Mouse (Mus musculus): Measurements from ENCODE around the gene Zfp189. TPM values are rescaled to one million over a fixed set of nuclear protein-coding genes. Genes with fewer than 3 reads are reported as not detected.
"Not testable (repeated sequence)": the region's sequence is repeated elsewhere in the genome, so short reads cannot be mapped to it uniquely, and the experiment has no call there.

The Zfp189 gene
- polyA plus RNA-seq, 1 experiment from 2014 or later: 11.6 TPM

DNA sequence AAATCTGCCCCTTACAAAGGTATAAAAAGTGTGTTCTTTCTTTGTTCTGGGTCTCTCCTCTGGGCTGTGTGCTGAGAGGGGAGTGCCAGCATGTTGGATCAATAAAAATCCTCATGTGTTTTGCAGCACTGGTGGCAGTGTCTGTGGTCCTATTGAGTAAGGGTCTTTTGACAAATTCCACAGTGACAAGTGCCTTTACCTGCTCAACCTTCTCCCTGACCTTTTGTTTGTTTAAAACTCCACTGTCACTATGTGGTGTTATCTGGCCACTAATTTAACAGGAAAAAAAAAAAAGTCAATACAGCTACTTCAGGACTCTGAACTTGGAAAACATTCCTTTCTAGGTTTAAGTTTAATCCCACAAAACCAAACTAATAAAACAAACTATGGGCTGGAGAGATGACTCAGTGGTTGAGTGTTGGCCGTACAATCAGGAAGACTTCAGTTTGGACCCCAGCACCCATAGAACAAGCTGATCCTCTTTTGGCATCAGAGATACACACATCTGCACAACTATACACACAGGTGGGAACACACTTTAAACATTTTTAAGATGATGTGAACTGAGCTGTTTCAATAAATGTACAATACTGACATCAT, 10.6 kb upstream of the Zfp189 start:
- peaks cover 31% of the 10 kb centered on the region for H3K36me3 ChIP-seq

DNA sequence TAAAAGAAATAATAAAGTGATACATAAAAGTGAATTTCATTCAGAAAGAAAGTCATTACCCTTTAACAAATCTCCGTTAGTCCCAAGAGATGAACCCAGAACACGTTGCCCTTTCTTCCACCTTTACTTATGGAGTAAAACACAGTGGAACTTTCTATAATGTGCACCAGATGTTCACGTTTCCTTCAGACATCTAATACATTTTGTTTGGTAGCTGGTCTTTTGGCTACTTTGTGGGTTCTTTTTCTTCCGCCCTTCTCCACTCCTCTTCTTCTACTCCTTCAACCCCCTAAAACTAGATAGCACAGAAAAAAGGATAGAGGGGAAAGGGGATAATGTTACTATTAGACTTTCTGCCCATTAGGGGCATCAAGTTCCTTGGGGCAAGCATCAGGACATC, 8.3 kb upstream of the Zfp189 start:
- no peaks in the 10 kb centered on the region for H3K4me1 ChIP-seq
- DNase-seq (ENCODE audit: low spot score): no peak
- H3K4me3 ChIP-seq: no peak overlapping the region
- no peaks in the 10 kb centered on the region for H3K27me3 ChIP-seq (ENCODE audit: low read depth, poor library complexity, severe bottlenecking)
- no peak overlapping the region for H3K27ac ChIP-seq (replicated peaks)
- no peaks in the 10 kb centered on the region for H3K9me3 ChIP-seq (replicated peaks)
- WGBS: 86% methylated on average over 4 of the region's 4 CpGs
- H3K36me3 ChIP-seq: peaks cover 39% of the 10 kb centered on the region

More for the DNA sequence above, 10.6 kb upstream of the Zfp189 start:
- not testable (repeated sequence) for H3K4me3 ChIP-seq; H3K4me1 ChIP-seq; H3K27me3 ChIP-seq (ENCODE audit: low read depth, poor library complexity, severe bottlenecking); DNase-seq (ENCODE audit: low spot score); H3K27ac ChIP-seq (replicated peaks); H3K9me3 ChIP-seq (replicated peaks)
- 88% methylated on average over 1 of the region's 1 CpGs for WGBS

DNA sequence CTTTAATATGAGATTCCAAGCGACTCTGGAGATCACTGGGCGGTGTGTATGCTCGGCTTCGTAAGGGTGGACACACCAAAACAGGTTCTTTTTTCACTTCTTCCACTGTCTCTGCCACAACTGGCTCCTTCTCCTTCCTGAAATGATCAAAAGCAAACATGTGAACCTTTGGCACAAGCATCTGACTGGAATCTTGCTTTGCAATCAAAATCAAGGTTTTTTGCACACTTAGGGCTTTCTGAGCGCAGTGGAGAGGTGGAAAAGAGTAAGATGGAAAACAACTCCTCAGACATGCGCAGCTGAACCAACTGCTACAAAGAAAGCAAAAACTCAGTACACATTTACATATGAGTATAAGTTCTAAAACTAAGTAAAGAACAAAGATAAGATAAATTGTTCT, 6.5 kb upstream of the Zfp189 start:
- DNase-seq (ENCODE audit: low spot score): no peak
- Histone ChIP-seq H3K9me3 (replicated peaks) (no peaks in the 10 kb centered on the region), H3K36me3 (peaks cover 49% of the 10 kb centered on the region), H3K4me1 (peaks cover 6% of the 10 kb centered on the region), H3K27me3 (ENCODE audit: low read depth, poor library complexity, severe bottlenecking) (no peaks in the 10 kb centered on the region), H3K4me3 (no peak overlapping the region), H3K27ac (replicated peaks) (no peak overlapping the region)
- WGBS: 96% methylated on average over 6 of the region's 6 CpGs

DNA sequence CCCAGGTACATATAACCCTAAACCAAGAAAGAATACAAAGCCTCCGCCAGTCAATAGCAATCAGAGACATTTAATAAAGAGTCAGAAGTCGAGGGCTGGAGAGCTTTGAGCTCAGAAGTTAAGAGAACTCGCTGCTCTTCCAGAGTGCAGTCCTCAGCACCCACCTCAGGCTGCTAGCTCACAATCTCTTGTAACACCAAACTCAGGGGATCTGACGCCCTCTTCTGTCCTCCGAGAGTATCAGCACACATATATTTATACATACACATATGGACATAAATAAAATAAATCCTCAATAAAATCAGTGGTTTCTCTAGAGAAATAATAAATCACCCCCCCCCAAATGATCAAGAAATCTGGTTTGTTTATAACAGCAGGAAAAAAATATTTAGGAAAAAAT, 1.5 kb upstream of the Zfp189 start:
- WGBS: 75% methylated on average over 5 of the region's 5 CpGs
- Histone ChIP-seq H3K9me3 (replicated peaks) (no peaks in the 10 kb centered on the region), H3K36me3 (peaks cover 42% of the 10 kb centered on the region), H3K4me1 (peaks cover 29% of the 10 kb centered on the region), H3K27me3 (ENCODE audit: low read depth, poor library complexity, severe bottlenecking) (no peaks in the 10 kb centered on the region), H3K27ac (replicated peaks) (no peak overlapping the region), H3K4me3 (peak overlapping the region; percentile 75)
- DNase-seq (ENCODE audit: low spot score): no peak

DNA sequence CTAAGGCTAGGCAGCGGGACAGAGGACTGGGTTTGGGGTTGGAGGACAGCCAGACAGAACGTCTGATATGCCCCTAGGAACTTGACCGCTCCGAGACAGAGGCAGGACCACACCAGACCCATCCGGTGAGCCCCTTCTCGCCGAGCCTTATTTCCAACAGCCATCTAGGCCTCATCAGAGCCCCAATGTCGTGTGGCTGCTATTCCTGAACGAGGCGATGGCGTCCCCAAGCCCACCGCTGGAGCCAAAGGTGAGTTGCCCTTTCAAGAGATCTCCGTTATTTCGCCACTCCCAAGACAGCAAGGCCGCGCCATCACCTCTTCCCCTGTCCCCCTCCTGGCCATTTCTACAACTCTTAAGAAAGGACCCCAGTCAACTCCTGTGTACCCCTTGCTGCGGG, 370 bp downstream of the Zfp189 start:
- peaks cover 50% of the 10 kb centered on the region for H3K36me3 ChIP-seq
- H3K27me3 ChIP-seq (ENCODE audit: low read depth, poor library complexity, severe bottlenecking): no peaks in the 10 kb centered on the region
- H3K4me3 ChIP-seq: peak overlapping the region; percentile 75
- peak overlapping the region; percentile 90 for H3K27ac ChIP-seq (replicated peaks)
- H3K4me1 ChIP-seq: peaks cover 29% of the 10 kb centered on the region
- under 1% methylated on average over 17 of the region's 17 CpGs for WGBS
- DNase-seq (ENCODE audit: low spot score): no peak
- no peaks in the 10 kb centered on the region for H3K9me3 ChIP-seq (replicated peaks)

DNA sequence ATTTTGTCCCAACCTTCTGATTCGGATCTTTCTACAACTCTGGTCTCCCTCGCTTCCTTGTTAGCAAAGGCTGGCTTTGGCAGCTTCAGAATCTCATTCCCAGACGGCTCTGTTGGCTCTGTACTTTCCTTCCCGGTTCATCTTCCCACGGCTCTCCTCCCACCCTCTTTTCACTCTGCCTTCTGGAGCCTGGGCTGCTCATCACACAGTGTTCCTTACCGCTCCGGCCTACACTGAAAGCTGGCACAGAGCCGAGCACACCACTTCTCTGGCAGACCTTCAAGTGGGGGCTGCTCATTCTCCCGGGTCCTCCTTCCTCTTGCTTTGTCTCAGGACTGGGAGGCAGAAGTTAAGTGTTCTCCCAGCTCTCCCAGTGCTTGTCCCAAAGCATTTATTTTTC, 1.6 kb downstream of the Zfp189 start:
- 91% methylated on average over 9 of the region's 9 CpGs for WGBS

DNA sequence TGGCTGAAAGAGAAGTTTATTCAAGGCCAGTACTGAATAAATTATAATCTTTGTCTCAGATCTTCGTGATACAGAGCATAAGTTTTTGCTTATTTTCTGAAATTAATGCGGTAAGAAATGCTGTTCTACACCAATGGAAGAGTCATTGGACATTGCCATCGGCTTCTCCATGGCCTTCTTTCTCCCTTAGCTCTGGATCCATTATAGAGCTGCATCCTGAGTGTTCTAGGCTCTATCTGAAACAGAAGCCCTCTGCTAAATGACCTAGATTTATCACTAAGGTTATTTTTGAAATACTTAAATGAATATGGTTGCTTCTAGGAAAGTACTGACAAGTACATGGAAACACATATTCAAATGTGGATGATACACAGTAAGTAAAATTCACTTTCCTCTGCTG, 14.1 kb downstream of the Zfp189 start:
- no peak overlapping the region for H3K27ac ChIP-seq (replicated peaks)
- WGBS: 87% methylated on average over 3 of the region's 3 CpGs
- no peak for DNase-seq (ENCODE audit: low spot score)
- H3K9me3 ChIP-seq (replicated peaks): peaks cover 6% of the 10 kb centered on the region
- no peak overlapping the region for H3K4me3 ChIP-seq
- peaks cover 25% of the 10 kb centered on the region for H3K36me3 ChIP-seq
- no peaks in the 10 kb centered on the region for H3K4me1 ChIP-seq
- H3K27me3 ChIP-seq (ENCODE audit: low read depth, poor library complexity, severe bottlenecking): no peaks in the 10 kb centered on the region

More for the DNA sequence above, 1.6 kb downstream of the Zfp189 start:
- peaks cover 55% of the 10 kb centered on the region for H3K36me3 ChIP-seq
- peaks cover 29% of the 10 kb centered on the region for H3K4me1 ChIP-seq
- no peak overlapping the region for H3K27ac ChIP-seq (replicated peaks)
- no peaks in the 10 kb centered on the region for H3K27me3 ChIP-seq (ENCODE audit: low read depth, poor library complexity, severe bottlenecking)
- no peak for DNase-seq (ENCODE audit: low spot score)
- peak overlapping the region; percentile 14; the same call in 1 of the 2 replicates for H3K4me3 ChIP-seq
- no peaks in the 10 kb centered on the region for H3K9me3 ChIP-seq (replicated peaks)

DNA sequence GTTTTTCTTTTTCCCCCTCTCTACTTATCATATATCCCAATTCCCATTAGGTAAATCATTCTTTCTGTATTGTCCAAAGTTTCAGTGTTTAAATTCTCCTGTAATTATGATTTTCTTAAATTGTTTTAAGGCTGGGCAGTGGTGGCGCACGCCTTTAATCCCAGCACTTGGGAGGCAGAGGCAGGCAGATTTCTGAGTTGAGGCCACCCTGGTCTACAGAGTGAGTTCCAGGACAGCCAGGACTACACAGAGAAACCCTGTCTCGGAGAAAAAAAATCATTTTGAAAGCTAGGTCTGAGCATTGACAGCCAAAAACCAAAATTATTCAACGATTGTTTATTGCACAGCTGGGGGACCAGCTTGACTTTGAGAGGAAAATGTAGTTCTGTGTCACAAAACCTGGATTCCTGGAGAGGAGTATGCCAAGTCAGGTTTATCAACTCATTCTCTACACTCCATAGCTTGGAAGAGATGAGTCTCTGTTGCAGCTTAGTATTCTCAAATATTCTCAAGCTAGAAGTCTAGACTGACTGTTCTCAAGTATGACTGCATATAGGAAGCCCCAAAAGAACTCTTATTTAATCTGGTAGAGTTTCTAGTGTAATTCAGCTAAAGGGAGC, 14.8 kb downstream of the Zfp189 start:
- no peak overlapping the region for H3K27ac ChIP-seq (replicated peaks)
- H3K36me3 ChIP-seq: peaks cover 18% of the 10 kb centered on the region
- no peaks in the 10 kb centered on the region for H3K27me3 ChIP-seq (ENCODE audit: low read depth, poor library complexity, severe bottlenecking)
- no peak for DNase-seq (ENCODE audit: low spot score)
- 93% methylated on average over 4 of the region's 4 CpGs for WGBS
- H3K9me3 ChIP-seq (replicated peaks): no peaks in the 10 kb centered on the region
- H3K4me3 ChIP-seq: no peak overlapping the region
- no peaks in the 10 kb centered on the region for H3K4me1 ChIP-seq

DNA sequence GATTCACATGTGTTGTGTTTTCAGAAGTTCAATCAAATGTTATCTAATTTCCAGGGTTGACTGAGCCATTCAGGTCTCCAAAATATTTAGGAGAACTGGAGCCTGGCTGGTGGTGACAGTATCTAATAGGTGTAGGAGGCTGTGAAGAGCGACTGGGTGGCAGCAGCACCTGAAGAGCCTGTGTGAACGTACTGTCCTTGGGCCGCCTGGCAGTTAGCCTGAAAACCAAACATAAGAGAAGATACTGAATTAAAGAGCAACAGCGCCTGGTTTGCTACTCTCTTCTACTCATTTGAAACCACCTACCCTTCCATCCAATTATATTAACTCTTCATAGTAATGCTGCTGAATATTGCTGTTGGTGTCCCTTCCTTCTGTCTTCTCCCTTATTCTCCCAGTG, 15.7 kb downstream of the Zfp189 start:
- no peak for DNase-seq (ENCODE audit: low spot score)
- WGBS: 90% methylated on average over 4 of the region's 4 CpGs
- H3K36me3 ChIP-seq: peaks cover 10% of the 10 kb centered on the region
- H3K27ac ChIP-seq (replicated peaks): no peak overlapping the region
- no peak overlapping the region for H3K4me3 ChIP-seq
- no peaks in the 10 kb centered on the region for H3K27me3 ChIP-seq (ENCODE audit: low read depth, poor library complexity, severe bottlenecking)
- H3K4me1 ChIP-seq: no peaks in the 10 kb centered on the region
- H3K9me3 ChIP-seq (replicated peaks): no peaks in the 10 kb centered on the region

DNA sequence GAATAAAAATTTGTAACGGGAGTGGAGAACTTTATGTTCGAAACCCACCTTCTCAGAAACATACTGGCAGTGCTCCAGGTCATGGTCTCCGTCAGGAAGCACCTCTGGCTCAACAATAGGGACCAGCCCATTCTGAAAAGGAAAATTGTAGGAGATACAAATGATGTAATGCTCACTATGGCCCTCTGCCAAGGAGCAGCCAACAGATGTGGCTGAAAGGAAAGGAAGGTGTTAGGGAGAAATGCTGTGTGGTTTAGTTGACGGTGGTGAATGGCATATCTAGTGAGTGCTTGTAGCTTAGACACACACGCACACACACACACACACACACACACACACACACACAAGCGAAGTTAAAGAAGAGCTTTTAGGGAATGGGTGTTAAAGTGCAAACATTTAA, 18.7 kb downstream of the Zfp189 start:
- DNase-seq (ENCODE audit: low spot score): no peak
- Histone ChIP-seq H3K36me3 (no peaks in the 10 kb centered on the region), H3K9me3 (replicated peaks) (no peaks in the 10 kb centered on the region), H3K4me1 (no peaks in the 10 kb centered on the region), H3K27ac (replicated peaks) (no peak overlapping the region), H3K4me3 (no peak overlapping the region), H3K27me3 (ENCODE audit: low read depth, poor library complexity, severe bottlenecking) (no peaks in the 10 kb centered on the region)
- 81% methylated on average over 6 of the region's 6 CpGs for WGBS

DNA sequence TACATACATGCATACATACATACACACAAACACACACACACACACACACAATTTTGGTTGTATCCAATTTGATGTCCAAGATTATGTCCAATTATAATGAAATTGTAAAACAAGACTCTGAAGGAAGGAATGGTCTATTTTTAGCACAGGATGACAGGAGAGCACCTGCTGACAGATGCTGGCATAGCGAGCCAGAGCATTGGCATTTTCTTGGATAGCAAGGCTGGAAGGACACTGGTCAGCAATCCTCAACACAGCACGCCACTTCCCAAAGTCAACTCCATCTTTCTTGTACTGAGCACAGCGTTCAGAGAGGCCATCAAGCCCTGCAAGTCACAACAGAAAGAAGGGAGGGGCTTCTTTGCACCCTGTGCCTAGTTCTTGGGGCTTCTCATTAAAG, 20.0 kb downstream of the Zfp189 start:
- 78% methylated on average over 3 of the region's 3 CpGs for WGBS
- DNase-seq (ENCODE audit: low spot score): no peak
- no peaks in the 10 kb centered on the region for H3K9me3 ChIP-seq (replicated peaks)

DNA sequence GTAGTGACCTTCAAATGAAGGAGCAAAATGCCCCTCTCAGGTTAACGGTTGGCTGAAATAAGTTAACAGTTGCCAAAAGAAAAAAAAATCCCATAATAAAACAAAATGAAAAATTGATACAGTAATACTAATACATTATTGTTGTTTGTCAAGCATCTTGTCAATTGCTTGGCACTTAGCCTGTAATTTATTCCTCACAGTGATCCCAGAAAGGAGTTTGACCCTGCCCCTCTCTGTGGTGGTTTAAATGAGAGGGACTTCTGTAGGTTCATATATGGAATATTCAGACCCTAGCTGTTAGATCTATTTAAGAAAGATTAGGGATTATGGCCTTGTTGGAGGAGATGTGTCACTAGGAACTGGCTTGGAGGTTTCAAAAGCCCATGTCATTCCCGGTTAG, 25.1 kb downstream of the Zfp189 start:
- DNase-seq (ENCODE audit: low spot score): no peak
- Histone ChIP-seq H3K27me3 (ENCODE audit: low read depth, poor library complexity, severe bottlenecking) (no peaks in the 10 kb centered on the region), H3K36me3 (no peaks in the 10 kb centered on the region), H3K9me3 (replicated peaks) (no peaks in the 10 kb centered on the region), H3K4me1 (no peaks in the 10 kb centered on the region), H3K27ac (replicated peaks) (no peak overlapping the region), H3K4me3 (no peak overlapping the region)
- 91% methylated on average over 2 of the region's 2 CpGs for WGBS

More for the DNA sequence above, 20.0 kb downstream of the Zfp189 start:
- H3K4me3 ChIP-seq: no peak overlapping the region
- no peak overlapping the region for H3K27ac ChIP-seq (replicated peaks)
- H3K36me3 ChIP-seq: no peaks in the 10 kb centered on the region
- no peaks in the 10 kb centered on the region for H3K27me3 ChIP-seq (ENCODE audit: low read depth, poor library complexity, severe bottlenecking)
- H3K4me1 ChIP-seq: no peaks in the 10 kb centered on the region

DNA sequence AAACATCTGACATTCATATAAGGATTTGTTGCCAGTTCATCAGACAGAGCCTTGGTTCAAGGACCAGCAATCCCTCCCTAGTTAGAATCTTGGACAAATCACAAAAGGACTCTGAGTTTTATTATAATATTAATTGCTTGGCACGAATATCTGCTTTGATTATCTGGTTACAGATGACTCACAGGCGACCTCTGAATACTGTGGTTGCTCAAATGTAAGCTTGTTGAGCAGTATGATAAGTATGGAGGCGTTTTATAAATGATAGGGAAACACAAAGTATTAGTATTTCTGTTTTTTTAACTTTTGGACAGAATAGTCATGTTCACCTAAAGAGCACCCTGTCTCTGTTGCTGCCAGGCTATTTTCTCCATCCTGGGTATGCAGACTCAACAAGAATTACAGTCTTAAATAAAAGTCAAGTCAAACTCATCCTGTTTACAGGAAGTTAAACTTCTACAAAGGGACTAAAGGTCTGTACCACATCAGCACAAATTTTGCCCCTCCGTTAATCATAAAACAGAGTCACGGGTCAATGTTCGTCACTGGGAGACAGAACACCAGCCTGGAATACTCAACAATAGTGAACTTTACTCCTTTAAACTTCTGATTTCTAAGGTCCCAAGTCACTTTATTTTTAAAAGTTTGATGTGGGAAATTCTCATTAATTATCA, 26.0 kb downstream of the Zfp189 start:
- H3K27ac ChIP-seq (replicated peaks): no peak overlapping the region
- no peak for DNase-seq (ENCODE audit: low spot score)
- no peaks in the 10 kb centered on the region for H3K4me1 ChIP-seq
- H3K36me3 ChIP-seq: no peaks in the 10 kb centered on the region
- no peaks in the 10 kb centered on the region for H3K27me3 ChIP-seq (ENCODE audit: low read depth, poor library complexity, severe bottlenecking)
- no peaks in the 10 kb centered on the region for H3K9me3 ChIP-seq (replicated peaks)
- WGBS: 83% methylated on average over 6 of the region's 6 CpGs
- no peak overlapping the region for H3K4me3 ChIP-seq
